Mouse (Mus musculus) ES-E14 (cell line): Measurements from ENCODE around the gene Sh3yl1.

Experiments used
- MAFK ChIP-seq: IDR thresholded peaks from 2 replicates; pipeline ENCODE4 v1.6.1; 2014; ENCODE audit warnings: mild to moderate bottlenecking, low read depth, low read length, inconsistent platforms; ENCODE audit not compliant: insufficient read depth
- ZC3H11A ChIP-seq: IDR thresholded peaks from 2 replicates; pipeline ENCODE4 v1.6.1; 2012; ENCODE audit warnings: low read depth, mild to moderate bottlenecking, inconsistent platforms, low read length, borderline replicate concordance
- ZNF384 ChIP-seq: IDR thresholded peaks from 2 replicates; pipeline ENCODE4 v1.6.1; 2012; ENCODE audit warnings: low read depth, low read length, inconsistent platforms

DNA sequence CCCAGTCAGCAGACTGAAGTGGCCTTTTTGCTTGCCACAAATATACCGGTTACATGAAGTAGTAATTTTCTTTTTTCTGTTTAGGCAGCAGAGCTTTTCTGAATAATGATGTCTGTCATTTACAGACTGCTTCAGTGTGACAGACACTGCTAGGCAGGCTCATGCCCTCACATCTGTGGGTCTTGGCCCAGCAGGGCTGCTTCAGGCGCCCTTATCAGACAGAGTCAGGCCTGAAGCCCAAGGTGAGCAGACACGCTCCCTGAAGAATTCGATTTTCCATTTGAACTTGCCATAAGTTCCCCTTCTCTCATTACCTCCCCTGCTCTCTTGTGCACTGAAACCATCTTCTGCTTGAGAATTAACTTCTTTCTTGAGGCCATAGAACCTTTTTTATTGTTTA is 23.5 kb upstream of the Sh3yl1 start:
- no peak for TF ChIP-seq MAFK
- no peak for TF ChIP-seq ZNF384
- TF ChIP-seq ZC3H11A = no peak
